Mouse (Mus musculus) testis, adult 2 months (tissue): ENCODE results near the gene Znrd1.

Source experiments
- CTCF ChIP-seq: fragments of 200-500 bp; IDR thresholded peaks from 2 replicates; pipeline ENCODE4 v1.5.1; 2012; ENCODE audit warnings: low read depth, mild to moderate bottlenecking, inconsistent platforms, low read length, moderate library complexity; ENCODE audit not compliant: control insufficient read depth, insufficient read depth, insufficient replicate concordance
- POLR2A ChIP-seq: fragments of 200-500 bp; IDR thresholded peaks from 2 replicates; pipeline ENCODE4 v1.6.1; 2012; ENCODE audit warnings: low read depth, mild to moderate bottlenecking, inconsistent platforms, low read length, moderate library complexity; ENCODE audit not compliant: control insufficient read depth

DNA sequence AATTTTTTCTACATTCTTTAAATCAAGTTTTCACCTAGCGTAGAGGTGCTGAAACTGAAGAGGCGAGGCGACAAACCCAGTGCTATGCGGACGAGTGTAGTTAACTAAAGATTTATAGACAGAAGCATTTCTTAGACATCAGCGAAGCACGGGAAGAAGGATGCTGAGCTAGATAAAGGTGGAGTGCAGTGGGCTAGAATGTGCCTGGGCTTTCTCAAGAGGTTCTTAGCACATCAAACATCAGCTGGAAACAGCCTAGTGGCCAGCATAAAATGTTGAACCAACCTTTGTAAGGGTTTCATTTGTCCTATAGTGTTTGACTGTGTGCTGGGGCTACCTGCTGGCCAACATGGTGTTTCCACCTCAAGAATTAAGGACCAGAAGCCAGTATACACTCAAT, 42.5 kb upstream of the Znrd1 start, which contains the start of gene Zfp57:
- TF ChIP-seq POLR2A (no peak), CTCF (no peak)
